Mouse (Mus musculus): ENCODE measurements around the gene Ctnnal1.

GRCm38 (mm10) chr4:56856371-56856949 lies 8.5 kb downstream of the Ctnnal1 start:
- TF ChIP-seq CTCF (IDR thresholded peaks at IDR 0.05; ENCODE audit: low read depth, low read length) (no peak), GATA2 (IDR thresholded peaks at IDR 0.05; ENCODE audit: borderline replicate concordance, low read depth, low read length) (no peak)
